Mouse (Mus musculus): ENCODE results near the gene Adam11. TPM values are rescaled to one million over a fixed set of nuclear protein-coding genes. Genes with fewer than 3 reads are reported as not detected.

The Adam11 gene
- polyA plus RNA-seq, 1 experiment from 2014 or later, result 7.3 TPM

- Histone ChIP-seq H3K36me3 (peaks cover 2% of the 10 kb centered on the region), H3K9ac (peak overlapping the region; percentile 61), H3K27ac (replicated peaks) (peak overlapping the region; percentile 59), H3K4me3 (no peak overlapping the region), H3K27me3 (replicated peaks) (peaks cover 23% of the 10 kb centered on the region), H3K4me2 (peak overlapping the region; percentile 32), H3K4me1 (peaks cover 35% of the 10 kb centered on the region), H3K9me3 (no peaks in the 10 kb centered on the region)
- 28% methylated on average over 15 of the region's 15 CpGs for WGBS
- ATAC-seq (ENCODE audit: extremely low read depth, insufficient number of reproducible peaks, low FRiP score, low TSS enrichment), result no peak
Observed at GRCm38 (mm10) chr11:102770662-102771435, 9.6 kb downstream of the Adam11 start.

GRCm38 (mm10) chr11:102771916-102772714, 10.9 kb downstream of the Adam11 start:
- Histone ChIP-seq H3K27me3 (replicated peaks) (peaks cover 27% of the 10 kb centered on the region), H3K4me3 (no peak overlapping the region), H3K4me2 (no peak overlapping the region), H3K9ac (no peak overlapping the region), H3K4me1 (peaks cover 35% of the 10 kb centered on the region), H3K9me3 (no peaks in the 10 kb centered on the region), H3K27ac (replicated peaks) (no peak overlapping the region), H3K36me3 (peaks cover 15% of the 10 kb centered on the region)
- WGBS, result 41% methylated on average over 16 of the region's 16 CpGs
- no peak for ATAC-seq (ENCODE audit: extremely low read depth, insufficient number of reproducible peaks, low FRiP score, low TSS enrichment)

- WGBS, result 71% methylated on average over 18 of the region's 18 CpGs
- H3K9me3 ChIP-seq, result no peaks in the 10 kb centered on the region
- H3K4me2 ChIP-seq, result no peak overlapping the region
- no peak overlapping the region for H3K9ac ChIP-seq
- no peak overlapping the region for H3K27ac ChIP-seq (replicated peaks)
- peaks cover 16% of the 10 kb centered on the region for H3K36me3 ChIP-seq
- peaks cover 41% of the 10 kb centered on the region for H3K4me1 ChIP-seq
- peaks cover 27% of the 10 kb centered on the region for H3K27me3 ChIP-seq (replicated peaks)
- no peak overlapping the region for H3K4me3 ChIP-seq
- no peak for ATAC-seq (ENCODE audit: extremely low read depth, insufficient number of reproducible peaks, low FRiP score, low TSS enrichment)
Observed at GRCm38 (mm10) chr11:102772771-102773700, 11.8 kb downstream of the Adam11 start.

- Histone ChIP-seq H3K4me2 (peak overlapping the region; percentile 99), H3K9ac (peak overlapping the region; percentile 85), H3K9me3 (no peaks in the 10 kb centered on the region), H3K4me3 (peak overlapping the region; percentile 76), H3K36me3 (peaks cover 16% of the 10 kb centered on the region), H3K27me3 (replicated peaks) (peaks cover 27% of the 10 kb centered on the region), H3K27ac (replicated peaks) (peak overlapping the region; percentile 88), H3K4me1 (peaks cover 50% of the 10 kb centered on the region)
- no peak for ATAC-seq (ENCODE audit: extremely low read depth, insufficient number of reproducible peaks, low FRiP score, low TSS enrichment)
- under 1% methylated on average over 43 of the region's 46 CpGs for WGBS
Observed at GRCm38 (mm10) chr11:102773713-102774611, 12.7 kb downstream of the Adam11 start.

- peak overlapping the region; percentile 76 for H3K4me3 ChIP-seq
- WGBS, result under 1% methylated on average over 25 of the region's 25 CpGs
Observed at GRCm38 (mm10) chr11:102774621-102775141, 13.4 kb downstream of the Adam11 start.

GRCm38 (mm10) chr11:102777598-102777997, 16.4 kb downstream of the Adam11 start:
- no peak for ATAC-seq (ENCODE audit: extremely low read depth, insufficient number of reproducible peaks, low FRiP score, low TSS enrichment)
- Histone ChIP-seq H3K27me3 (replicated peaks) (peaks cover 13% of the 10 kb centered on the region), H3K4me1 (peaks cover 61% of the 10 kb centered on the region), H3K4me3 (peak overlapping the region; percentile 45), H3K27ac (replicated peaks) (peak overlapping the region; percentile 70), H3K9ac (peak overlapping the region; percentile 81), H3K36me3 (peaks cover 16% of the 10 kb centered on the region), H3K9me3 (no peaks in the 10 kb centered on the region), H3K4me2 (peak overlapping the region; percentile 71)
- 16% methylated on average over 21 of the region's 21 CpGs for WGBS

More at GRCm38 (mm10) chr11:102774621-102775141, 13.4 kb downstream of the Adam11 start:
- peak overlapping the region; percentile 88 for H3K27ac ChIP-seq (replicated peaks)
- H3K9me3 ChIP-seq, result no peaks in the 10 kb centered on the region
- peaks cover 52% of the 10 kb centered on the region for H3K4me1 ChIP-seq
- H3K36me3 ChIP-seq, result peaks cover 16% of the 10 kb centered on the region
- peak; percentile 51; the same call in 1 of the 2 replicates for ATAC-seq (ENCODE audit: extremely low read depth, insufficient number of reproducible peaks, low FRiP score, low TSS enrichment)
- peak overlapping the region; percentile 99 for H3K4me2 ChIP-seq
- peaks cover 27% of the 10 kb centered on the region for H3K27me3 ChIP-seq (replicated peaks)
- H3K9ac ChIP-seq, result peak overlapping the region; percentile 85

GRCm38 (mm10) chr11:102778165-102778564, 16.9 kb downstream of the Adam11 start:
- 39% methylated on average over 14 of the region's 14 CpGs for WGBS
- H3K9ac ChIP-seq, result peak overlapping the region; percentile 81
- H3K4me1 ChIP-seq, result peaks cover 67% of the 10 kb centered on the region

GRCm38 (mm10) chr11:102778597-102778996, 17.4 kb downstream of the Adam11 start:
- Histone ChIP-seq H3K4me3 (no peak overlapping the region), H3K9me3 (no peaks in the 10 kb centered on the region), H3K4me1 (peaks cover 71% of the 10 kb centered on the region), H3K36me3 (peaks cover 16% of the 10 kb centered on the region), H3K4me2 (no peak overlapping the region), H3K9ac (peak overlapping the region; percentile 81; the same call in 1 of the 2 replicates), H3K27me3 (replicated peaks) (peaks cover 5% of the 10 kb centered on the region; the same call in 1 of the 2 replicates), H3K27ac (replicated peaks) (no peak overlapping the region; the same call in 1 of the 2 replicates)
- 47% methylated on average over 5 of the region's 5 CpGs for WGBS
- ATAC-seq (ENCODE audit: extremely low read depth, insufficient number of reproducible peaks, low FRiP score, low TSS enrichment), result no peak

More at GRCm38 (mm10) chr11:102778165-102778564, 16.9 kb downstream of the Adam11 start:
- Histone ChIP-seq H3K27ac (replicated peaks) (peak overlapping the region; percentile 70; the same call in 1 of the 2 replicates), H3K4me3 (no peak overlapping the region; the same call in 1 of the 2 replicates), H3K36me3 (peaks cover 16% of the 10 kb centered on the region), H3K9me3 (no peaks in the 10 kb centered on the region), H3K27me3 (replicated peaks) (peaks cover 7% of the 10 kb centered on the region; the same call in 1 of the 2 replicates), H3K4me2 (peak overlapping the region; percentile 71)
- no peak for ATAC-seq (ENCODE audit: extremely low read depth, insufficient number of reproducible peaks, low FRiP score, low TSS enrichment)

GRCm38 (mm10) chr11:102779081-102779638, 17.9 kb downstream of the Adam11 start:
- Histone ChIP-seq H3K4me2 (no peak overlapping the region), H3K4me3 (no peak overlapping the region), H3K9ac (peak overlapping the region; percentile 53; the same call in 1 of the 2 replicates), H3K27ac (replicated peaks) (no peak overlapping the region; the same call in 1 of the 2 replicates), H3K36me3 (peaks cover 16% of the 10 kb centered on the region), H3K4me1 (peaks cover 75% of the 10 kb centered on the region), H3K9me3 (no peaks in the 10 kb centered on the region), H3K27me3 (replicated peaks) (peaks cover 5% of the 10 kb centered on the region; the same call in 1 of the 2 replicates)
- ATAC-seq (ENCODE audit: extremely low read depth, insufficient number of reproducible peaks, low FRiP score, low TSS enrichment), result no peak
- WGBS, result 79% methylated on average over 8 of the region's 8 CpGs

All from heart, embryonic 13.5 days (tissue).